Mouse (Mus musculus): ENCODE data around the gene Cecr2. TPM values are rescaled to one million over a fixed set of nuclear protein-coding genes. Genes with fewer than 3 reads are reported as not detected.

Cecr2 gene
- polyA plus RNA-seq, 1 experiment from 2014 or later: 0.13 TPM

DNA sequence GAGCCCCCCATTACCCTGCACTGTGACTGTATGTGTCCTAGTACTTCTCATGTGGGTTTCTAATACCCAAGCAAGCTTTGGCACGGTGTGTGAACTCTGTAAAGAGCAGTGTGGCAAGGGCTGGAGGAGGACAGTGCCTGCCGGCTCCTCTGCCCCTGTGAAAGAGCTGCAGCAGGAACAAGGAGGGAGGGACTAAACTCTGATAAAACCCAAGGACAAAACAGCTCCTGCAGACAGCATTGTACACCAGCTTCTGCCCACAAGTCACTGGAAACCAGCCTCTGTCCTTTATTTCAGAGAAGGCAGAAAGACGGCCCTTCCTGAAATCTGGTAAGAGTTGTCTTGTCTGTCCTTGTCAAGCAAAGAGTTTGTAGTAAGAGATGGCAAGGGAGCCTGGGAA is 110.1 kb downstream of the Cecr2 start:
- H3K27ac ChIP-seq (ENCODE audit: low read depth, low read length): no peak overlapping the region
- no peak for TF ChIP-seq CTCF (IDR thresholded peaks at IDR 0.05; ENCODE audit: low read depth)
- WGBS: 75% methylated on average over 3 of the region's 3 CpGs
- H3K27me3 ChIP-seq (replicated peaks; ENCODE audit: control insufficient read depth, insufficient read depth, low read length): no peaks in the 10 kb centered on the region
- H3K4me3 ChIP-seq (ENCODE audit: low read depth, low read length): no peak overlapping the region
- no peaks in the 10 kb centered on the region for H3K36me3 ChIP-seq (ENCODE audit: control insufficient read depth, insufficient read depth)
- H3K9ac ChIP-seq (ENCODE audit: low read depth, low read length): no peak overlapping the region
- H3K9me3 ChIP-seq (ENCODE audit: control insufficient read depth): no peaks in the 10 kb centered on the region
- no peak overlapping the region for H3K4me2 ChIP-seq (replicated peaks; ENCODE audit: low read depth)
- no peak for ATAC-seq
- no peaks in the 10 kb centered on the region for H3K4me1 ChIP-seq (replicated peaks; ENCODE audit: control insufficient read depth, insufficient read depth, low read length)

DNA sequence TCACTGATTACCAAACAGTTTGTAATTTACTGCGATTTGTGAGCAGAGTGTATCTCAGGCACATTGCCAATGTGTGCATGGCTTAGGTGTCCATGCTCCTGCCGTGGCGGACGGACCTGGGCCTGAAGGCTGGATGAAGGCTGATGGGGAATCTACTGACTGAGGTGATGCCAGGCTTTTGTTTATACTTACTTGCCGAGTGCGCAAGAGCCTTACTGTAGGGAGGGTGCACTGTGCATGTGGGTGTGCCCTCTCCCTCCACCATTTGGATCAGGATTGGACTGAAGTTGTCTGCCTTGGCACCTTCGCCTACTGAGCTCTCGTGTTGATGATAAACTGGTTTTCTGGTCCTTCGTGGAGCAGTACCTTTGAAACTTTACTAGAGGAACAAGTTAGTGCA is 111.4 kb downstream of the Cecr2 start:
- H3K9me3 ChIP-seq (ENCODE audit: control insufficient read depth): no peaks in the 10 kb centered on the region

DNA sequence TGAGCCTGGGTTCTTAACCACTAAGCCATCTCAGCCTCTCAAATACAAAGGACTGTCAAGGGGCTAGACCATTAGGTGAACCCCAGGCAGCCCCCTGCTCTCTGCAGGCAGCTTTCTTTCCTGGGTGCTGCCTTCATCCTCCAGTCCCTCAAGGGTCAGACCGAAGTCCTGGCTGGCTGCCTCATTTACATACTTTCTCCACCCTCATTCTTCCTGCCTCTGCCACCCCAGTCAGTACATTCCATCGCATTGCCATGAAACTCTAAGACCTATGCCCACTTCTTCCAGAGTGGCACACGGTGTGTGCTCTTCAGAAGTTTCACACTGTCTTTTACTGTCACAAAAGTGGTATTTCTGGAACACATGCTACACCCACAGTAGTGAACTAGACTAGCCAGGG is 112.1 kb downstream of the Cecr2 start:
- Histone ChIP-seq H3K4me2 (replicated peaks; ENCODE audit: low read depth) (no peak overlapping the region), H3K9ac (ENCODE audit: low read depth, low read length) (no peak overlapping the region), H3K27me3 (replicated peaks; ENCODE audit: control insufficient read depth, insufficient read depth, low read length) (no peaks in the 10 kb centered on the region), H3K4me3 (ENCODE audit: low read depth, low read length) (no peak overlapping the region), H3K4me1 (replicated peaks; ENCODE audit: control insufficient read depth, insufficient read depth, low read length) (no peaks in the 10 kb centered on the region), H3K27ac (ENCODE audit: low read depth, low read length) (no peak overlapping the region), H3K9me3 (ENCODE audit: control insufficient read depth) (no peaks in the 10 kb centered on the region), H3K36me3 (ENCODE audit: control insufficient read depth, insufficient read depth) (no peaks in the 10 kb centered on the region)
- TF ChIP-seq CTCF (IDR thresholded peaks at IDR 0.05; ENCODE audit: low read depth): no peak
- WGBS: 47% methylated on average over 3 of the region's 3 CpGs
- ATAC-seq: no peak

More for the DNA sequence above, 111.4 kb downstream of the Cecr2 start:
- H3K4me2 ChIP-seq (replicated peaks; ENCODE audit: low read depth): no peak overlapping the region
- 70% methylated on average over 9 of the region's 9 CpGs for whole genome bisulfite sequencing
- no peak for TF ChIP-seq CTCF (IDR thresholded peaks at IDR 0.05; ENCODE audit: low read depth)
- no peaks in the 10 kb centered on the region for H3K27me3 ChIP-seq (replicated peaks; ENCODE audit: control insufficient read depth, insufficient read depth, low read length)
- no peak overlapping the region for H3K9ac ChIP-seq (ENCODE audit: low read depth, low read length)
- no peak overlapping the region for H3K4me3 ChIP-seq (ENCODE audit: low read depth, low read length)
- H3K4me1 ChIP-seq (replicated peaks; ENCODE audit: control insufficient read depth, insufficient read depth, low read length): no peaks in the 10 kb centered on the region
- no peak overlapping the region for H3K27ac ChIP-seq (ENCODE audit: low read depth, low read length)
- H3K36me3 ChIP-seq (ENCODE audit: control insufficient read depth, insufficient read depth): no peaks in the 10 kb centered on the region
- ATAC-seq: no peak

DNA sequence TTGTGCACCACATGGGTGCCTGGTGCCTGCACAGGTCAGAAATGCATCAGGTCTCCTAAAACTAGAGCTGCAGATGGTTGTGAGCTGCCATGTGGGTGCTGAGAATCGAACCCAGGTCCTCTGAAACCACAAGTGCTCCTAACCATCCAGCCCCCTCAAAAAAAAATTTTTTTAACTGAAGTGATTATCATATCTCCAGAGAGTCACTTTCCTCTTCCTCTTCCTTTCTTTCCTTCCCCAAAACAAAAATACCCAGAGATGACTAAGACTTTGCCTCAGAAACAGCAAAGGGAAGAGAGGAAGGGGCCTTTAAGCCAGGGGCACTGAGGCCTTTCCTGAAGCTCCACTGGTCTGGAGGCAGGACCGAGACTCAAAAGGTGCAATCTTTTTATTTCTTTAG is 116.8 kb downstream of the Cecr2 start:
- no peak overlapping the region for H3K4me2 ChIP-seq (replicated peaks; ENCODE audit: low read depth)

DNA sequence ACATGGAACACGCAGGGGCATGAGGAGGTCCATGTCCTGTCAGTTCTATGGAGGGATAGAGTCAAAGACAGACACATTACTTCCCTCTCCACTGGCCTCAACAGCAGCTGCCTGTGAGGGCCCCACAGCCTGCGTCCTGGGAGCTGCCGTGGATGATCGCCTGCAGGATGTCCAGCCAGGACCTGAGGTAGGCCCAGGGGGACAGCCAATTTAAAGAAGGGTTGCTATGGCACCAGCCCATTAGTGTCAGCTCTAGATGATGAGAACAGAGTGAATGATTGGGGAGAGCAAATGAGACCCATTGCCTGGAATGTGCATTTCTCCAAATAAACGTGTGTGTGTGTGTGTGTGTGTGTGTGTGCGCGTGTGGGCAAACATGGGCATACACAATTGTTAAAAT is 118.2 kb downstream of the Cecr2 start:
- 73% methylated on average over 7 of the region's 7 CpGs for WGBS
- Histone ChIP-seq H3K4me3 (ENCODE audit: low read depth, low read length) (no peak overlapping the region), H3K4me2 (replicated peaks; ENCODE audit: low read depth) (no peak overlapping the region), H3K27me3 (replicated peaks; ENCODE audit: control insufficient read depth, insufficient read depth, low read length) (no peaks in the 10 kb centered on the region), H3K4me1 (replicated peaks; ENCODE audit: control insufficient read depth, insufficient read depth, low read length) (no peaks in the 10 kb centered on the region), H3K27ac (ENCODE audit: low read depth, low read length) (no peak overlapping the region), H3K9me3 (ENCODE audit: control insufficient read depth) (no peaks in the 10 kb centered on the region), H3K36me3 (ENCODE audit: control insufficient read depth, insufficient read depth) (0 out of 2 replicates have a peak, but pooled peaks cover 3% of the 10 kb centered on the region), H3K9ac (ENCODE audit: low read depth, low read length) (no peak overlapping the region)
- TF ChIP-seq CTCF (IDR thresholded peaks at IDR 0.05; ENCODE audit: low read depth): no peak
- no peak for ATAC-seq

More for the DNA sequence above, 116.8 kb downstream of the Cecr2 start:
- TF ChIP-seq CTCF (IDR thresholded peaks at IDR 0.05; ENCODE audit: low read depth): no peak
- Histone ChIP-seq H3K9me3 (ENCODE audit: control insufficient read depth) (no peaks in the 10 kb centered on the region), H3K36me3 (ENCODE audit: control insufficient read depth, insufficient read depth) (no peaks in the 10 kb centered on the region), H3K27me3 (replicated peaks; ENCODE audit: control insufficient read depth, insufficient read depth, low read length) (no peaks in the 10 kb centered on the region), H3K9ac (ENCODE audit: low read depth, low read length) (no peak overlapping the region), H3K4me3 (ENCODE audit: low read depth, low read length) (no peak overlapping the region), H3K27ac (ENCODE audit: low read depth, low read length) (no peak overlapping the region), H3K4me1 (replicated peaks; ENCODE audit: control insufficient read depth, insufficient read depth, low read length) (no peaks in the 10 kb centered on the region)
- WGBS: 86% methylated on average over 2 of the region's 2 CpGs
- ATAC-seq: no peak

DNA sequence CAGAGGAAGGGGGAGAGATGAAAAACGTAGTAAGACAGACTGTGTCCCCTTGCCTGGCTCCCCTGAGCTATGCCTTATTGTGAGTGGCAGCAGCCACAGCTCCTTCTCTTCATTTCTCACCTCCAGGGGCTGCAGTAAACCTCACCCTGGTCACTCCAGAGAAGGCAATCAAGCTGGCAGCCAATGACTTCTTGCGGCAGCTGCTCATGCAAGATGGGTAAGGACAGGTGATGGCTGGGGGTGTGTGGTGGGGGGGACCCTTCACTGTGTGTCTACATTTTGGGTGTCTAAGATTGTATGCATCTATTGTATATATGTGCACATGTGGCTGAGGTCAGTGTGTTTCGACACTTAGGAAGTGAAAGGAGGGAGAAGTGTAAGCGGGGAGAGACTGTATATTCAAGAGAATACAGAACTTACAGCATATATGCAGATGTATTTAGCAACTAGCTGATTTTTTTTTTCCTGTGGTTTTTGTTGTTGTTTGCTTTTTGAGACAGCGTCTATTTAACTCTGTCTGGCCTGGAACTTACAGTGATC is 122.0 kb downstream of the Cecr2 start:
- 76% methylated on average over 5 of the region's 5 CpGs for WGBS
- Histone ChIP-seq H3K36me3 (ENCODE audit: control insufficient read depth, insufficient read depth) (peaks cover 18% of the 10 kb centered on the region), H3K4me3 (ENCODE audit: low read depth, low read length) (no peak overlapping the region), H3K27ac (ENCODE audit: low read depth, low read length) (no peak overlapping the region), H3K4me2 (replicated peaks; ENCODE audit: low read depth) (no peak overlapping the region), H3K9ac (ENCODE audit: low read depth, low read length) (no peak overlapping the region), H3K4me1 (replicated peaks; ENCODE audit: control insufficient read depth, insufficient read depth, low read length) (no peaks in the 10 kb centered on the region), H3K9me3 (ENCODE audit: control insufficient read depth) (no peaks in the 10 kb centered on the region), H3K27me3 (replicated peaks; ENCODE audit: control insufficient read depth, insufficient read depth, low read length) (no peaks in the 10 kb centered on the region)
- no peak for ATAC-seq
- TF ChIP-seq CTCF (IDR thresholded peaks at IDR 0.05; ENCODE audit: low read depth): no peak

DNA sequence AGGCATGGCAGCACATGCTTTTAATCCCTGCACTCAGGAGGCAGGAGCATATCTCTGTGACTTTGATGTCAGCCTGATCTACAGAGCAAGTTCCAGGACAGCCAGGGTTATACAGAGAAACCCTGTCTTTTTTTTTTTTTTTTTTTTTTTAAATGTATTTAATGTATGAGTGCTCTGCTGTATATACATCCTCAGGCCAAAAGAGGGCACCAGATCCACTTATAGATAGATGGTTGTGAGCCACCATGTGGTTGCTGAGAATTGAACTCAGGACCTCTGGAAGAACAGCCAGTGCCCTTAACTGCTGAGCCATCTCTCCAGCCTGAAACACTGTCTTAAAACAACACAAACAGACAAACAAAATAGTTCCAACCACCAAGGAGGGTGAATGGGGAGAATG is 122.7 kb downstream of the Cecr2 start:
- H3K4me3 ChIP-seq (ENCODE audit: low read depth, low read length): no peak overlapping the region
- peaks cover 25% of the 10 kb centered on the region for H3K36me3 ChIP-seq (ENCODE audit: control insufficient read depth, insufficient read depth)
- H3K4me2 ChIP-seq (replicated peaks; ENCODE audit: low read depth): no peak overlapping the region
- peak; percentile 57 for TF ChIP-seq CTCF (IDR thresholded peaks at IDR 0.05; ENCODE audit: low read depth)
- H3K9me3 ChIP-seq (ENCODE audit: control insufficient read depth): no peaks in the 10 kb centered on the region
- H3K27me3 ChIP-seq (replicated peaks; ENCODE audit: control insufficient read depth, insufficient read depth, low read length): no peaks in the 10 kb centered on the region
- H3K4me1 ChIP-seq (replicated peaks; ENCODE audit: control insufficient read depth, insufficient read depth, low read length): no peaks in the 10 kb centered on the region
- no peak overlapping the region for H3K27ac ChIP-seq (ENCODE audit: low read depth, low read length)
- ATAC-seq: no peak
- no peak overlapping the region for H3K9ac ChIP-seq (ENCODE audit: low read depth, low read length)
